Mouse (Mus musculus): ENCODE data around the gene Fam171a2. TPM values are rescaled to one million over a fixed set of nuclear protein-coding genes. Genes with fewer than 3 reads are reported as not detected.

Fam171a2 gene
- polyA plus RNA-seq (2017; shearing (Covaris generic)) = not detected

- ATAC-seq = peak; percentile 75
Measured at GRCm38 (mm10) chr11:102447497-102447896, at the start of gene Fam171a2. Gene Fam171a2, minus strand, starts transcription at chr11:102447682.

- peak; percentile 74 for ATAC-seq
Measured at GRCm38 (mm10) chr11:102496732-102497131, 49.2 kb upstream of the Fam171a2 start.

DNA sequence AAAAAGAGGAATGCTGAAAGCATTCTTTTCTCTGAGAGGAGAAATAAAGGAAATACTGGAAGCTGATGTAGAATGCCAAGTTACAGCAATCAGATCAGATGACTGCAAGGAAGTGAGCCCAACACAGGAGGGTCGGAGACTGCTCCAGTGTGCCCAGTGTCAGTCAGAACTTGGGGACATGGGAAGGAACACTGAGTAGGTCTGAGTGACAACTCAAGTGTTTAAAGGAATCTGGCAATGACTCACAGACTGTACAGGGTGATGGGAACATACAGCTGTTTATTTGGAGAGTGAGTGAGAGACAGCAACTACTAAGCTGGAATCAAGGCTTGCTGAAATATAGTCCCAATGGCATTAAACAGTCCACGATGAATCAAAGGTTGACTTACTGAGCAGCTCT is 48.7 kb upstream of the Fam171a2 start:
- no peak for ATAC-seq

DNA sequence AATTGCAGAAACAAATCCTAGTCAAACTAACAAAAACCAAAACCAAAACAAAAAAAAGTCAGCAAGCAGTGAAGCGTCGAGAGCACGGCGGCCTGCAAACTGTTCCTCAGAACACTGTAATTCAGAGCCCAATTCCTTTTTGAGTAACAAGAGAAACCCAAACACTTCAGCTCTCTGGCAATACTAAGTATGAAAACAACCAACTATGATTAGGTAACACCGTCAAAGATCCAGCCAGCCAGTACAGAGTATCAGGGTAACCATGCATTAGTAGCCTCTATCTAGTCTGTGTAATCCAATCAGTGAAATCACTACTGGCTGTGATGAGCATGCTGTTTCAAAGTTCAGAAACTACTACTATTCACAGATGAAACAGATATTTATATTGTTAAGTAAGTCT is 48.3 kb upstream of the Fam171a2 start:
- no peak for ATAC-seq

DNA sequence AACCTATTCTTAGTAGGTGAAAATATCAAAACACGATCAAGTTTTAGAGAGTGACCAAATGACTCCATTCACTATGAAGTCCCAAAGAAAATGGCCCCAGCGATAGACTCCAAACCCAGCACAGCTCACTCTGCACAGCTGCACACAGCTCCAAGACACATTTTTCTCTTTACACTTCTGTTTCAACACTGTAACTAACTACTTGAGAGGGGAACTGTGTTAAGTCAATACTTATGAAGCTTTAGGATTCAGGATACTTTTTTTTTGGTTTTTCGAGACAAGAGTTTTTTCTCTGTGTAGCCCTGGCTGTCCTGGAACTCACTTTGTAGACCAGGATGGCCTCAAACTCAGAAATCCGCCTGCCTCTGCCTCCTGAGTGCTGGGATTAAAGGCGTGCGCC is 47.6 kb upstream of the Fam171a2 start:
- no peak for ATAC-seq

- ATAC-seq = no peak
Measured at GRCm38 (mm10) chr11:102494063-102494650, 46.7 kb upstream of the Fam171a2 start.

DNA sequence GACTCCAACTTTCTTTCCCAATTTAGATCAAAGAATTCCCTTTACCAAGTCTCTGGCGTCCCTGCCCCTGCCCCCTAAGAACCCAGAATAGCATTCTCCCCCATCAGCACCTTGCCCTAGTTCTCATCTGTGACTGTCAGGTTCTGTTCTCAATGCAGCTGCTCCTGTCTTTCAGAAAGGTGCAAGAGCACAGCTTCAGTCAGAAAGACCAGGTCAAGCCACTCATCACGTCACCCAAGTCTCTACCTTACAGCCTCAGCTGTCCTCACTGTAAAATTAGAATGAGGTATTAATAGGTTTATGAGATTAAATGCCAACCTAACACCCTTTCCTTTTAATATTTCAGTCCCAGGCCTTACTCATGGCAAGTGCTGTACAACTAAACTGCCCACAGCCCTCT is 45.8 kb upstream of the Fam171a2 start:
- no peak for ATAC-seq

DNA sequence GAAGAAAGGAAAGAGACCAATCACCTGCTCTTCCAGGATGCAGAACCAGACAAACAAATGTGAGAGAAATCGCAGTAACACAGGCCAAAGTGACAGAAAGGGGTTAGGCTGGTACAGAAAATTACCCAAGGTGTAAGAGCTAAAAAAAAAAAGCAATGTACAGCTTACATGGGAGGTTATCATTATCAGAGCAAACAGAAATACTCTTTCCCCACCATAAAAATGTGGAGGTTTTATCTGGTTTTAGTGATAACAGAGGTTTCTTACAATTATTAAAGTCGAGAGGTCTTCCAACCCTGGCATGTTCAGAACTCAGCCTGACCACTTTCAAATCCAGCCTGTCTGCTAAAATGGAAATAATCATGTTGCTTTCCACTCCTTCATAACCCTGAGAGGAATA is 40.4 kb upstream of the Fam171a2 start:
- no peak for ATAC-seq

GRCm38 (mm10) chr11:102486733-102487386 is 39.4 kb upstream of the Fam171a2 start:
- ATAC-seq = peak; percentile 45

DNA sequence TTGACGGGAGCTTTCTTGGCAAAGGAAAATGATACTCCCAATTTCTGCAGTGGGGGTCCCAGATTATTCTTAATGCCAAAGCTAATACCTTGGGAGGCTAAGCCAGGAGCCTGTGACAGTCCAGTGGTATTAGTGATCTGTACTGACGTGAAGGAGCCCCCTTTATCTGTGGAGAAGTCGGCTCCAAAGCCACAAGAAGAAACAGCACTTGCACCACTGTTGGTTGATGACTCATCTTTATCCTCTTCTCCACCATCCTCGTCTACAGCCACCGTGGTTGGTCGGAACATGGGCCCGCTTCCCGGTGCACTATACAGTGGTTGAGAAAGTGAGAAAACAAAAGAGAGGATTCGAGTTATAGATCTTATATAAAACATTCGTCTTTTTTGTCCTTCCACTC is 34.3 kb upstream of the Fam171a2 start:
- ATAC-seq = no peak

GRCm38 (mm10) chr11:102480897-102481296 is 33.4 kb upstream of the Fam171a2 start:
- no peak for ATAC-seq

GRCm38 (mm10) chr11:102480111-102480510 is 32.6 kb upstream of the Fam171a2 start:
- ATAC-seq = no peak

DNA sequence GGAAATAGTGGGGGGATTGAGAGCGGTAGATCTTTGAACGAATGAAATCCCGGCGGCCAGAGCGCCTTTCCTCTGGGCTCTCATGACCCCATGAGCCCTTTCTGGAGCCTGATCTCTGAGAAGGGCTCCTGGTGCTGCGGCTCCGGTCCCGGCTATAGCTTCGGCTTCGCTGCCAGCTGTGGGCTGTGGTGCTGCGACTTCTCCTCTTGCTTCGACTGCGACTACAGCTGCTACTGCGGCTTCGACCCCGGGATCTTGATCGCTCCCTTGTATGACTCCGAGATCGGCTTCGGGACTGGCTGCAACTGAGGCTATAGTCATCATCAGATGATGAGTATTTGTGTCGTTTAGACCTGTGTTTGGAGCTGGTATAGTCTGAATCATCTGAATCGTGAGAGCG is 32.1 kb upstream of the Fam171a2 start:
- ATAC-seq = no peak

DNA sequence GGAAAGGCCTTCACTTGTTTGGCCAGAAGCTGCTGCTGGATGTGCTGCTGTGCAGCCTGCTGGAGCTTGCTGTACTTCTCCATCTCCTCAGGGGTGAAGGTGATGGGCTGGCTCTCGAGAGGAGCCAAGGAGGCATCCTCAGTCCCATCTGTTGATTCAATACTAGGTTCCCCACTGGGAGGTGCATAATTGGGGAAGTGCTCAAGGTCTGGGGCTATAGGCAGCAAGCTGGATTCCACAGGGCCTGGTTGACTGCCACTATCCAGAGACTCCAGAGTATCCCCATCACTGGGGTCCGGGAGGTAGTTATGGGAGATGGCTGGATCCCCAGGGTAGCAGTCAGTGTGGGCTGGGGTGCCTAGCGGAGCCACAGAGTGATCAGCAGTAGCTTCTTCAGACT is 31.2 kb upstream of the Fam171a2 start:
- no peak for ATAC-seq

DNA sequence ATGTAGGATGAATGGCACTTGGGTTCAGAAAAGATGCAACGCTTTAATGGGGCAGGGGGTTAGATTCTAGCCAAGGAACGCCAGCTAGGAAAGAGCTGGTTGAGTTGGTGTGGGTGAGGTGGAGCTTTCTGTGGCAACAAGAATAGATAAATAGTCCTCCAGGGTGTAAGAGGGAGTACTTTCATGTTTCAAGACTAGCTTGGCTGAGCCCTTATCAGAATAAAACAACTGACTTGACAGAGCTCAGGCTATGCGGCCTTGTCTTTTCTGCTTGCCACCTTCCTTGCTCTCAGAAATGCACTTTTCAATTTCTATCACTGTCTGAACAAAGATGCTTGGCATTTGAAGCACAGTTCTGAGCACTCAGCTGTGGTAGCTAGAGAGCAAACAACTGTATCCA is 27.5 kb upstream of the Fam171a2 start:
- ATAC-seq = no peak

DNA sequence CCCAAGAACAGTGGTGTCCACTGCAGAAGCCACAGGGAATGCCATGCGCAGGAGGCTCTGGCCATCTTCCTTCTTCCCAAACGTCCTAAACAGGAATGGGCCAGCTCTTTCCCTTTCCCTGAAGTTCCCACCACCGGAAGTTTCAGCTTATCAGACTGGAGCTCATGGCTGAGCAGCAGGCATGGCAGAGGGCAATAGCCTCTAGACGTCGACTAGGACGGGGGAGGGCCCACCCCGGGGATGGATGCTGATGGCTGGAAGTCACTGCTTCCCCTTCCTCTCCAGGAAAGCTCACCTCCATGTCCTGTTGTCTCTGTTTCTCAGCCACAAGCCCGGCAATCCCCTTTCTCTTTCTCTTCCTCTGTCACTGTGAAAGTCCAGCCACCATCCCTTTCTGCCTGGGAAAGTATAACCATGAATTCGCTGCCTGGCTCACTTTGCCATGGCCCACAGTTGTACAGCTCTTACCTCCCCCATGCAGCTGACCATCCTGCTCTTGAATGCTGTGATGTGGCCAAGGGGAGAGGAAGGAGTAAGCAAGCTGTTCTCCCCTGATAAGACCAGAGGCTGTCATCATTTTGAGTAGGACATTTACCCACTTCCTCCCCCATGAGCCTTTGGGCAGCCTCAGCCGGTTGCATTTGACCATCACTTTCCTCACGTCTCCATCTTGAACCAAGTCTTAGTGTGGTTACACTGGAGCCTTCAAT is 22.3 kb upstream of the Fam171a2 start, which contains the start of gene Itga2b:
TSS of gene Itga2b (minus strand) at position 475 of the 710 bp plus-strand sequence.
- no peak for ATAC-seq

DNA sequence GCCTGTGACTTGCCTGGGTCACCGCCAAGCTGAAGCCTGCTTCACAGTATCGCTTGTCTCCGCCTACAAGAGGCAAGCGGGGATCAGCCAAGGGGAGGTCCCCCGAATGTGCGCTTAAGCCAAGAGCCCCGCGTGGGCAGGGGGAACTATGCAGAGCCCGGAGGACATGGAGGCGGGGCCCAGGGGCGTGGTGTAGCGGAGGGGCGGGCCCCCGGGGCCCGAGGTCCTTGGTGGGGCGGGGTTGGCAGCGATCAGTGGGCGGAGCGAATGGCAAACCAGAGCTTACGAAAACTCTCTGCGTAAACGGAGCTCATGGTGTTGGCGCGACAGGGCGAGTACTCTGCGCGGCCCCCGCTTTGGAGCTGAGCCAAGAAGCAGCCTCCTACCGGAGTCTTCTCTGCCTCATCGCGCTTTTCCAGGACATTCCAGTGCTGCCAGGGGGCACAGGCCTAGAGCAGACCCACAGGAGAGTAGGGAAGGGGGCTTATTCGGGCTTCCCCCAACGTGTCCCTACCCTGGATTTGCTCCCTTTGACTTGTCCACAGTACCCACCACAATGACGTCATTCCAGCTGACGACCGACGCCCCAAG is 19.7 kb upstream of the Fam171a2 start:
- ATAC-seq = peak; percentile 97

DNA sequence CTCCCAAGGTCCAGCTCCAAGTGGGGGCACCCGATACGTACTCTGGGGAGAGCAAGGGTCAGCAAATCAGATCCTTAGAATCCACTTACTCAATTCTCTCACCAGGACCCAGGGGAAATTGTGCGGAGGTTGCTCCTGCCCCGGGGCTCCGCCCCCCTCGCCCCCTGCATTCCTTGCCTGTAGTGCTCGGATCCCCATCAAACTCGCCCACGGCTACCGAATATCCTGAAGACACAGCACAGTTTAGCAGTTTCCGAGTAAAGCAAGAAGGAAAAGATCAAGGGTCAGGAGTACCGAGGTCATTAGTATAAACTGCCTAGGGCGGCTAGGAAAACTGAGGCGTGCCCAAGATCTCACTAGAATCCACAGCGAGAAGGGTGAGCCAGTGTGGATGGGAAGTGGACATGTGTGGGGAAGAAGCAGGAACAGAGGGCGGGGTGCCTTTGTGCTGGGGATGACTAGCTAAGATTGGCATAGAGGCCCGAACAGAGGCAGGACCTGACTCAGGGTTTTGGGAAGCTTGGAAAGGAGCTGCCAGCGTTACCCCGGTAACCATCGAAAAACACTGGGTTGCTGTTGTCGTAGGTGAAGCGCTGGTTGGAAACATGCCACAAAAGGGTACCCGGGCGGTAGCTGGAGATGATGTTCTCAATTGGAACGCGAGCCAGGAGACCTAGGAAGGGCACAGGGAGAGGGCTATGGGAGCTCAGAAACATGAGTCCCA is 18.4 kb upstream of the Fam171a2 start:
- ATAC-seq = no peak

GRCm38 (mm10) chr11:102464901-102465300 is 17.4 kb upstream of the Fam171a2 start:
- no peak for ATAC-seq

DNA sequence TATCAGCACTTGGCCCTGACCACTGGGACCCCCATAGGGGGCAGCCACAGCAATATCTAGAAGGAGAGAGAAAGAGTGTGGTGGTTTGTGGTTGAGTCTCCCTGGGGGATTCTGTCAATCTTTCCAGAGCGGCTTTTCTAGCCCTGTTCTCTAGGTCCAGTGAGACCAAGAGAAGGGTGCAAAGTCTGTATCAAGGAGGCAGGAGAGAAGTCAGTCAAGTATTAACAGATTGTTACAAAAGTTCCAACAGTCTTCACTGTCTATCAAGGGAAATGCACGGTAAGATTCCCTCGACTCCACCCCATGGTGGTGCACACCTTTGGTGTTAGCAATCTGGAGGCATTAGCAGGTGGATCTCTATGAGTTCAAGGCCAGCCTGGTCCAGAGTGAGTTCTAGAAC is 14.3 kb upstream of the Fam171a2 start:
- no peak for ATAC-seq

- ATAC-seq = no peak
Measured at GRCm38 (mm10) chr11:102460541-102460940, 13.1 kb upstream of the Fam171a2 start.

- no peak for ATAC-seq
Measured at GRCm38 (mm10) chr11:102455740-102456396, 8.4 kb upstream of the Fam171a2 start.

All from CD4-positive, CD25-positive, alpha-beta regulatory T cell, adult 4 months (primary cell).